Mouse (Mus musculus) layer of hippocampus, postnatal 10 days (tissue): ENCODE measurements around the gene Wdr45. TPM values are rescaled to one million over a fixed set of nuclear protein-coding genes. Genes with fewer than 3 reads are reported as not detected.
A peak's percentile ranks its signal among the peaks of the same experiment; 100 is the strongest.
"Not testable (repeated sequence)": the region's sequence is repeated elsewhere in the genome, so short reads cannot be mapped to it uniquely, and the experiment has no call there.

Source experiments
- DNase-seq, 2 experiments: peaks; one replicate each; pipeline ENCODE4 v3.0.0; 2021; ENCODE audit warnings: low spot score in 2 of 2
- total RNA-seq, 2 experiments: library from RNA; stranded (reverse); gene quantifications; 2 replicates each; pipeline ENCODE4 v1.2.3; 2021

Gene Wdr45
- total RNA-seq, 2 experiments from 2014 or later = 34.3 to 41.8 TPM

DNA sequence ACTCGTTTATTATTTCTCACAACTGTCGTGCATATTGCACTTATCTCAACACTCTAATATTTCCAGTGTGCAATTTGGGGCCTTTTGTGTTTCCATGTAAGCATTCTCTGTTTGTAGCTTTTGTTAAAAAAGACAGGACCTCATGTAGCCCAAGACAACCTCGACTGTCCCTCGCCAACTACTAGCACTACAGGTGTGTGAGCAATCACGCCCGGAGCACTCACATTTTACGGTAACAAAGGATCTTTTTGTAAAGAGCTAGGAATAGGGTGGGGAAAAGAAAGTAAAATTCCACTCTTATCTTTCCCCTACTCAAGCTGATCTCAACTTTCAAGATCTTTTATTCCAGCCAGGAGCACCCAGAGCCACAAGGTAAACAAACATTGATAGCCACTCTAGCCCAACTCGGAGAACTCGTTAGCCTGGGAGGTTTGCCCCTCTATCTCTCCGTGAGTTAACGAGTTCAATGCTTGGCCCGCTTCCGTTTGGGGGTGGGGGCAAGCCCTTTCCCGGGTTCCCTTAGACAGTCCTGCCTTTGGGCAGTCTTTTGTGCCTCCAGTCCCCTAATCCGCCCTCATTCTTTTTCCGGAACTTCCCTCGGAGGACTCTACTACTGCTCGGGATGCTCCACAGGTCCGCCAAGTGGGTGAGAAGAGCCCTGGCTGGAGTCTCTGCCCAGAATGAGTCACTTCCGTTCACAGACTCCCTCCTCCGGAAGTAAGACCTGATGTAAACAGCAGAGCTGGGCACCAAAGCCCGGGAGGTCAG is 7.6 kb downstream of the Wdr45 start, which contains the start of gene Gm45208:
TSS of gene Gm45208 (plus strand) at position 732 of the 768 bp plus-strand sequence.
- peak; percentile 56 to 58 for DNase-seq

DNA sequence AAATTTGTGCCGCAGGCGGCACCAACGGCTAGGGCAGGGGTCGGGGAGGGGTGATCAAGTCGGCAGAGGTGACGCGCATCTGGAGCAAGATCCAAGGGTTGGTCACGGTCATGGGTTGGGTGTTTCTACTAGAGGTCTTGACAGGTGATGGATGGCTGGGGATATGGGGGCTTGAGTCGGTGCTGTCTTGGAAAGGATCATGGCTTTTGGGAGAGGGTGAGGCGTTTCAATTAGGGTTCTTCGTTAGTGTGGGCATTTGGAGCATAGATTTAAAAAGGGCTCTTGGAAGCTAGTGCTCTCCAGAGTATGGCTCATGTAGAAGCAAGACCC is 8.1 kb downstream of the Wdr45 start:
- no peak for DNase-seq

DNA sequence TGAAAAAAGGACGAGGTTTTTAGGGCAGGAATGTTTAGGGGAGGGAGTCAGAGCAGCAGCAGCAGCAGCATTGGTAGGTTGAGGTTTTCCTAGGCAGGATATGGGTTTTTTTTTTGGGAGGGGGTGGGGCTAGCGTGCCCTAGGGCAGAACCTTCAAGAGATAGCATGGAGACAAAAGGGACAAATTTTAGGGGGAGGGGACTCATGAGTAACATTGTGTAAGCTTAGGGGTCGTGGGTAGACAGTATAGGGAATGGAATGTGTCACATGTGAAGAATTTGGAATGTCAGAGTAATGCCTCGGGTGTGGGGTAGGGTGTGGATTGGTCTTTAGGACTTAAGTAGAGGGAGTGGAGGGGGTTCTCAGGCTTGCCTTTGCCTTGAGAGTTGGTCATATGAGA is 8.6 kb downstream of the Wdr45 start:
- no peak for DNase-seq

DNA sequence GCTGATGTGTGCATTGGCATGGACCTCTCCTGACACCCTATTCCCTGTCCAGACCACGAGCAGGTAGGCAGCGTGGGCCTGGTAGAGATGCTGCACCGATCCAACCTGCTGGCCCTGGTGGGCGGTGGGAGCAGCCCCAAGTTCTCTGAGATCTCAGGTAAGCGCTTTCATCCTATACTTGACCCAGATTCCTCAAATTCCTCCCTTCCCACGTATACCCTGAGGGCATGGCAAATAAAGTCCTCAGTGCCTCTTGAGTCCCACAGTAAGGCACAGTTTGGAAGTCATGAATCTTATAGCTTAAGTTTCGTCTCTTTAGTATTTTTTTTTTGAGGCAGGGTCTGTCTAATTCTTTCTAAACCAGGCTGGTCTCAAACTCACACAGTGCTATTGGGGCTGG is 10.0 kb downstream of the Wdr45 start:
- no peak for DNase-seq

DNA sequence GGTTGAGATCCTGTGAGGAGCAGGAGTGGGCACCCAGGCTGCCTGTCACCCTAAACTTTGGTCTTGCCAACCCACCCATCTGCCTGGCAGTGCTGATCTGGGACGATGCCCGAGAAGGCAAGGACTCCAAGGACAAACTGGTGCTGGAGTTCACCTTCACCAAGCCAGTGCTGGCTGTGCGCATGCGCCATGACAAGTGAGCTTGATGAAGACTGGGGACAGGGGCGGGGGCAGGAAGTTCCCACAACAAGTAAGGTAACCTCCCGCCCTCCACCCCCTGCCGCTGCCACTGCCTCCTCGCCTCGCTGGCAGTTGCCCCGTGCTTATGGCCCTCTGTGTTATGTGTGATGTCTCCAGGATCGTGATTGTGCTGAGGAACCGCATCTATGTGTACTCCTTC is 11.7 kb downstream of the Wdr45 start:
- no peak for DNase-seq

DNA sequence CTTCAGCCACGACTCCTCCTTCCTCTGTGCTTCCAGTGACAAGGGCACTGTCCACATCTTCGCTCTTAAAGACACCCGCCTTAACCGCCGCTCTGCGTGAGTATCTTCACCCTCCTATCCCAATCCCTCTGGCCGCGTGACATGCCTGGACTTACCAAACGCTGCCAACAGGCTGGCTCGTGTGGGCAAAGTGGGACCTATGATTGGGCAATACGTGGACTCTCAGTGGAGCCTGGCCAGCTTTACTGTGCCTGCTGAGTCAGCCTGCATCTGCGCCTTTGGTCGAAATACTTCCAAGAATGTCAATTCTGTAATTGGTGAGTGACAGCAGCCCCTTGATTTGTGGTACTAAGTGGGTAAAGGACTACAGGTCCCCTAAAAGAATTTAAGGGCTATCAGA is 13.0 kb downstream of the Wdr45 start:
- no peak for DNase-seq

DNA sequence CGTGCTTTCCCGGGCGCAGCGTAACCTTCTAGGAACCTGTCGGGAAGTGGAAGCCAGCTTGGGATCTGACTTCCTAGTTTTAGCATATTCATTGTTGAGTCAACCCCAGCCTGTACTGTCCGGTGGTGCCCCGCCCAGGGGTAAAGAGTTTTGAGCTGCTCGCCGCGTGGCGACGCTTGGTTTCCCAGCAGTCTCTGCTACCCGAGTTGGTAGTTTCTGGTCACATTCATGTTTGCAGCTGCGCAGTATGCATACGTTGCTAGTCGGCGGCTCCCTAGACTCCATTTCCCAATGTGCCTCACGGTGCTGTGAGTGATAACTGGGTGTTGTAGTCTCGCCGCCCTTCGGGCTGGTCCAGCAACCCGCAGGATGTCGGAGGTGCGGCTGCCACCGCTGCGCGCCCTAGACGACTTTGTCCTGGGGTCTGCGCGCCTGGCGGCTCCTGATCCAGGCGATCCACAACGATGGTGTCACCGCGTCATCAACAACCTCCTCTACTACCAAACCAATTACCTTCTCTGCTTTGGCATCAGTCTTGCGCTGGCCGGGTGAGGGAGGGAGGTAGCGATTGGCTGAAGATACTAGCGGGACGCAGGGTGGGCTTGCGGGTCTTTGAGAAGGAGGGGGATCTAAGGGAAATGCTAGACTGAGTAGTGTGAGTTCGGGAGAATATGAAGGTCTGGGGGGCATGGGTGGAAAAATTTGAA is 14.2 kb downstream of the Wdr45 start, which contains the start of gene Praf2:
TSS of gene Praf2 (plus strand) at position 225 of the 707 bp plus-strand sequence.
- peak; percentile 68 to 77 for DNase-seq

DNA sequence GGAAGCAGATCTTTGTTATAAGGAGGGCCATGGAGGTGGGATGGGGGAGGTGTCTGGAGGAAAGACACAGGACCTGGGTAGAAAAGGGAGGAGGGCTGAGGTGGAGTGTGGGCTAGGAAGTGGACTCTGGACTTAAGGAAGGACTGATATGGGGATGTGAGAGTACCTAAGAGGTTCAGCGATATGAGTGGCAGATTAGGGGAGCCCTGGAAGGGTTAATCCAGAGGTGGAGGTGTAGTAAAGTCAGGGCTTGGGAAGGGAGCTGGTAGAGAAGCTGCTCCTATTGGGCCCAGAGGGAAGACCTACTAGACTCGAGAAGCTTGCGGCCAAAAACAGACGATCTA is 14.8 kb downstream of the Wdr45 start:
- DNase-seq = no peak

DNA sequence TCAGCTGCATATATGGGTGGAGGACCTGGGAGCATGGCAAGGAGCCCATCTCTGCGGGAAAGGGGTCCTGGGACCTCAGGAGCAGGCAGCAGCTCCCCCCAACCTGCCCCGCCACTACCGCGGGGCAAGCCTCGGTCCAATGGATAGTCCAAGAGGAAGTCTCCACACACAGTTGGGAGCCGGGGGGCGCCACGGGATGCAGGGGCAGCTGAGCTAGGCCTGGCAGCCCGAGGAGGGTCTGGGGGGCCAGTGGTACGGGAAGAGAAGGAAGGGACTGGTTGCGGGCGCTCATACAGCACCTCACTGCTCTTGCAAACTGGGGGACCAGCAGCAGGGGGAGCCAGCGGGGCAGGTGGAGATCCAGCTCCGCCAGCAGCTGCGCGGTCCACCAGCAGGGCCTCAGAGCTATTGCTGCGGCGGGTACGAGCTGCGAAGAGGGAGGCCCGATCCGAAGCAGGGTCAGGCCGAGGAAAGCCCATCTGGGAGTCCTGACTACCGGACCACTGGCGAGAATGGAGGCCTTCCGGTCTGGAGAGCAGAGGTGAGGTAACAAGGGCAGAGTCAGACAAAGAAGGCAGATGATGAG is 19.5 kb downstream of the Wdr45 start:
- peak; percentile 71 to 77 for DNase-seq

DNA sequence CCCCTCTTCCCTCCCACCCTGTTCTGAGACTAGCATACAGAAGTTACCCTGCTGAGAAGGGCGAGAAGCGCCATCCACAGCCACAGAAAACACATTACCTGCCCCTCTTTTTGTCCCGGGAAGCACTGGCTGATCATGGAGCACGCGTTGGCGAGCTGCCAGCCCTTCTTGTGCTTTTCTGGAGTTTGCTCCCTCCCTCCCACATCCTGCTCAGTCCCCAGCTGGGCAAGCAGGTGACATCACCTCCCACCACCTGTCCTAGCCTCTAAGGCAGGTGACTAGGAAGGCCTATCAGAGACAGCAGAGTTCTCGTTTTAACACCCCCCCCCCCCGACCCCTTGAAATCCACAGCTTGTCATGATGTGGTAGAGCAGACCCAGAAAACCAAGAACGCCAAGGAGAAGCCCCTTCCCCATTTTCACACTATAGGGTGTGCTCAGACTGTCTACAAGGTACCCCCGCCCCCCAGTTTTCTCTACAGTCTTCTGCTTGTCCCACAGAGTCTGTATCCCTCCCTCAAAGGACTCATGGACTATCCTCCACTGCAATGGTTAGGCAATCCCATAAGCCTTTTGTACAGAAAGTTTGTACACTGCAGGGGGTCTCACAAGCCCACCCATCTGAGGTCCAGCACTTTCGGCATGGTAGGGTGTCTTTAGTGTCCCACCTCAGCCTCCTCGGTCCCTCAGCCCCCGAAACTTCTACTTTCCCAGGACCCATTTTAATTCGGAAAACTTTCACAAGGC is 25.4 kb downstream of the Wdr45 start:
- DNase-seq = no peak

DNA sequence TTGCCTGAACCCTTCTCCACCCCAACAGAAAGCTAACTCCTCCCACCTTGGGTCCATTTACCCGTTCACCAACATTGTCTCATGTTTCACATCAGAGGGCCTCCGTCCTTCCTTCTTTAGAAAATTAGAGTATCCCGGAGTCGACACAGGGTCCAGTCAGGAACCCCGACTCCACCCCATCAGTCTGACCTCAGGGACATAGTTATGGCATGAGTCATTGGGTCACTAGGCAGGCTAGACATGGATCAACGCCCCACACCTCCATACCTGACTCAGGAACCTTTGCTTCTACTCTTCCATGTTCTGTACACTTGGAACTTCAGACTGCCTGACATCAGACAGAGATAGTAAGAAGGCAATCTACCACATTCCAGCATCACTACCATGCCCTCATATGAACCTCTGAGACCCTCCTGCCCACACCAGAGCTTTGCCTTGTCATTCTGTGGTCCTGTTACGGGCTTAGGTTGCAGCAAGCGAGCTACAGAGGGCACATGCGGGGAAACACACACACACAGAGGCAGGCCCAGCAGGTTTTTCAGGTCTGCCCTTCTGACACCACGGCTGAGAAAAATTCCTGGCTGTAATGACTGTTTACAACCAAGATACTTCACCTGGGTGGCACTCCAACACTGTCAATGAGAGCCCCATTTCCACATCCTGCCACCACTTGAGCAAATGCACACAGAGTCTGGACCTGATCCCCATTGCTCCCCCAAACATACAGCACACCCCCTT is 26.1 kb downstream of the Wdr45 start:
- no peak for DNase-seq

DNA sequence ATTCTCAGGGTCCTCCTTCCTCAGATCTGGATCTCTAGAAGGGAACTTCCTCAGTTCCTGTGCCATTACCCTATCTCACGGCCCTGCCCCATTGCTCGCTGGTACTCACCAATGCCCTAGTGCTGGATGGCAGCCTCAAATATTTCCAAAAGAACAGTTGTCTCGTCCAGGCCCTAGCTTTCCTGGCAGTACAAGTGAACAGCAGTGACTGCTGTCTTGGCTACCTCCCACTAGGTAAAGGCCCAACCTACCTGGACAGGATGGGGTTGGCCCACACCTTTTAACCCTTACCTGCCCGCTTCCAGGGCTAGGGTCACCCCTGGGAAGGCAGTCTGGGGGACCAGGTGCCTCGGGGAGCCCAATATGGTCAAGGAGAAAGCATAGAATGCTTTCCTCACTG is 27.0 kb downstream of the Wdr45 start:
- no peak for DNase-seq

DNA sequence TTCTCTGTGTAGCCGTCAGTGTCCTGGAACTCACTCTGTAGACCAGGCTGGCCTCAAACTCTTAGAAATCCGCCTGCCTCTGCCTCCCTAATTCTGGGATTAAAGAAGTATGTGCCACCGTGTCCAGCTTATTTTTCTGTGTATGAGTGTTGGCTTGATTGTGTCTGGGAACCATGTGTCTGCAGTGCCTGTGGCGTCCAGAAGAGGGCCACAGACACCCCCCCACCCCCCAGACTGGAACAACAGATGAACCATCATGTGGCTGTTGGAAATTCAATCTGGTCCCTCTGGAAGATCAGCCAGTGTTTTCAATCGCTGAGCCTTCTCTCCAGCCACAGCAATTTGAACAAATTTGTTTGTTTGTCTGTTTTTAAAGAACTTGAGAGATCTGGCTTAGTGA is 29.3 kb downstream of the Wdr45 start:
- DNase-seq = no peak

DNA sequence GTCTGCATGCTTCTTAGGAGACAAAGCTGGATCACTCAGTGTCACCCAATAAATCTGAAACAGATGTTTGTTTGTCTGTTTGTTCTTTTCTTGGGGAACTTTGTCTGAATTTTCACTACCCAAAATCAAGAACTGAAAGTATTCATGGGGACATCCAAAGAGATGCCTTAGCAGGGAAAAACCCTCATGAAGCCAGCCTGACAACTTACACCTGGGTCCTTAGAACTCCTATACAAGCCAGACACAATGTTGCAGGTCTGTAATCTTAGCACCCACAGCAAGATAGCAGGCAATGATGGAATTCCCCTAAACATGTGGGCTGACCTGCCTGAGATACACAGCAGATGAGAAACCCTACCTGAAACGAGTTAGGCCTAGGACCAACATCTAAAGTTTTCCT is 30.8 kb downstream of the Wdr45 start:
- DNase-seq = no peak

DNA sequence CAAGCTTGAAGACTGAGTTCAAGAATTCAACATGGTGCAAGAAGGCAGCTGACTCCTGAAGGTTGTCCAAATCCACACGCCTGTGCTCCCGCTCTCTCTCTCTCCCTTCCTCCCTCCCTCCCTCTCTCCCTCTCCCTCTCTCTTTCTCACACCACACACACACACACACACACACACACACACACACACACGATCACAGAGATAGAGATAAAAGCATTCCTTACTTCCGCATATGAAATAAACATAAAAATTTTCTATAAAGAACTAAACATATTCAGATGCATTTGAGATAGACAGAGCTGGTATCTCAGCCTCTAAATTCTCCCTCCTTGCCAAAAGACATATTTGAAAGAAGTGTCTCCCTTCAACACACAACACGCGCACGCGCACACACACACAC is 31.3 kb downstream of the Wdr45 start:
- DNase-seq = no peak

DNA sequence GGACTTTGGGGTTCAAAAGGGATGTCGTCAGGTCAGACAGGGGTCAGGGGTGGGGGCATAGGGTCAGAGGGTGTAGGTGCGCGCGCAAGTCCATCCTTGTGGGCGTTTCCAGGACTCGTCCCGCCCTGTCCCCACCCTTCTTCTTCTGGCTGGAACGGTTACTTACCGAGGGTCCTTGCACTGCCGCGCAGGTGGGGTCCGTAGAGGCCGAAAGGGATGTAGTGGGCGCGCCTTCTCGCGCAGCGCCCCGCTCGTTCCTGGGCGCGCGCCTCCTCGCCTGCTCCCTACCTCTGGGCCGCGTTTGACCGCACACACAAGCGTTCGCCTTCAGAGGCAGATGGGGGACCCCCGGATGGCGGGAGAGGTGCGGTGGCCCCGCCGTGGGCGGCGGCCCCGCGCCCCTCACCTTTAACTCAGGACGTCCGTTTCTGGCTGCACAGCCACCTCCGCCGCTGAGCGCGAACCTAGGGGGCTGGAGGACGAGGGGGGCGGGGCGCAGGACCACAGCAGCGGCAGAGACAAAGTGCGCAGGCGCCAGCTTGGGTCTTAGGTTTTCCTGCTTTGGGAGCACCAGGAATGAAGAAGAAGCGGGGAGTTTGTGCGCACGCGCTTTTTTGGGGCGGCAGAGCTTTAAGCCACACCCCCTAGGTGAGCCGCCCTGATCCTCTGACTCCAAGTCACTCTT is 36.4 kb downstream of the Wdr45 start, which contains the start of gene Ccdc120:
TSS of gene Ccdc120 (minus strand) at position 474 of the 685 bp plus-strand sequence.
- peak; percentile 57 to 73 for DNase-seq

DNA sequence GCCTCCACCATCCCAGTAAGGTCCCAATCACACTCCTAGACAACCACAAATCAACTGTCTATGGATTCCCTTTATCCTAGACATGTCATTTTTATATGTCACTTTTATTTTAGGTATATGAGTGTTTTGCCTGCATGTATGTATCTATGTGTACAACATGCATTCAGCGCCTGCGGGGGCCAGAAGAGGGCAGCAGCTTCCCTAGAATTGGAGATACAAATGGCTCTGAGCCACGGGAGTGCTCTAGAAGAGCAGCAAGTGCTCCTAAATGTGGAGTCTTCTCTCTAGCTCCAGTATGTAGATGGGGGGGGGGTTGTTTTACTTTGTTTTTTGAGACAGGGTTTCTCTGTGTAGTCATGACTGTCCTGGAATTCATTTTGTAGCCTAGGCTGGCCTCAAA is 39.5 kb downstream of the Wdr45 start:
- DNase-seq = not testable (repeated sequence)

DNA sequence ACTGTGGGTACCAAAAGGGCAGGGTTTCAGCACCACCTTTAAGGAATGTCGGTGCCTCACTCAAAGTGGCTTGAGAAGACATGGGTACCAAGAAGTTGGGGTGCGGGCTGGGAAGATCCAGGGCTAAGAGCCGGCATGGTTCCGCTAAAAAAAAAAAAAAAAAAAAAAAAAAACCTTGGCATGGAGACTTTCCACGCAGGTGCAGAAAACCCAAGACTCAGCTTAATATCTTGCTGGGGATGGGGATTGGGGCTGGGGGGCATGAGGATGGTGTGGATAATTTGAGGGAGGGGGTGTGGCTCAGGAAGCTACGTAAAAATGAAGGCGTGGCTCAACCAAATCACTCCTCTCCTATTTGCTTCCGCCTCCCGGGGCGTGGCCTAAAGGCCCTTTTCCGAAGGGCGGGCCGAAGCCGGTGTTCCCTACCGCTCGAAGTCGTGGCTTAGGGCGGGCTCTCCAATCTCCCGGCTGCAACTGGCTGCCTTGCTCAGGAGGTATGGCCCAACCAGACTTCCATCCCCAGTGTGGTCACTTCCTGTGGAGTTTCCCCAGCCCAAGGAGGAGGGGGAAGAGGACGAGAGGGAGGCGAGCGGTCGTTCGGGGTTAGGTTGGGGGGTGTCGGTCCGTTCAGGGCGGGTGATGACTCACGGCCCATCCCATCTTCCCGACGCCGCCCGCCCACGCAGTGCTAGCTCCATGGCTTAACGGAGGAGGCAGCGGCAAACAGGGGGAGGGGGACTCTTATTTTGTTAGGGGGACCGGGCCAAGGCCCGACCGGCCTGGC is 48.2 kb downstream of the Wdr45 start, which contains the start of gene Tfe3:
TSS of gene Tfe3 (plus strand) at position 424 of the 784 bp plus-strand sequence.
- peak; percentile 80 to 84 for DNase-seq

DNA sequence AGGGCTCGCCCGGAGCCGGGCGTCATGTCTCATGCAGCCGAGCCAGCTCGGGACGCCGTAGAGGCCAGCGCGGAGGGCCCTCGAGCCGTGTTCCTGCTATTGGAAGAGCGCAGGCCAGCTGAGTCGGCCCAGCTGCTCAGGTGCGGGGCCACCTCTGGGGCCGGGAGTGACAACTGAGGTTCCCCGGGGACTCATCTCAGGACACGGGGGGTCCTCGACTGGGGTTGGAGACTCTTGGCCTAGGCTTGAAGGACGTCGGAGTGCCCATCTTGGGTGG is 48.7 kb downstream of the Wdr45 start:
- DNase-seq = no peak
